Mouse (Mus musculus) stomach, postnatal 0 days (tissue): ENCODE results near the gene Vmn1r42.

Experiments used
- CTCF ChIP-seq: IDR thresholded peaks from 2 replicates; pipeline ENCODE4 v1.5.1; 2016; ENCODE audit warnings: antibody characterized with exemption, low read depth, mild to moderate bottlenecking, moderate library complexity
- EP300 ChIP-seq: optimal IDR thresholded peaks from 2 replicates; pipeline ENCODE3; 2016; ENCODE audit warnings: antibody characterized with exemption

DNA sequence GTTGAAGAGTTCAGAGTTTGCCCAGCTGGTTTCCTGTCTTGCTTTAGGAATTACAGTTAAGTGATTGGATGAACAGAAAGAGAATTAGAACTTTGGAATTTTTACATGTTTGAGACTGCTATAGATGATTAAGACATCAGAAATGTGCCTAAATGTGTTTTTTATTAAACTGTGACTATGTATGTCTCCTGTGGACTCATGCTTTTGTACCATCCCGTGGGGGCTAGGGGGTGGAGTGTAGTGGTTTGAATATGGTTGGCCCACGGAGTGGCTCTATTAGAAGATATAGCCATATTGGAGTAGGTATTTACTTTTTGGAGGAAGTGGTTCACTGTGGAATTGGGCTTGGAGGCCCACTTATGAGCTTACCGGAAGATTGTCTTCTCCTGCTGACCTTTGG lies 18.7 kb downstream of the Vmn1r42 start:
- TF ChIP-seq CTCF = no peak
- no peak for TF ChIP-seq EP300
